Mouse (Mus musculus) ES-E14 (cell line): ENCODE results near the gene Ltbp2.

ENCODE experiments used
- MAFK ChIP-seq: IDR thresholded peaks from 2 replicates; pipeline ENCODE4 v1.6.1; 2014; ENCODE audit warnings: mild to moderate bottlenecking, low read depth, low read length, inconsistent platforms; ENCODE audit not compliant: insufficient read depth
- ZNF384 ChIP-seq: IDR thresholded peaks from 2 replicates; pipeline ENCODE4 v1.6.1; 2012; ENCODE audit warnings: low read depth, low read length, inconsistent platforms

- TF ChIP-seq MAFK (no peak), ZNF384 (no peak)
Observed at GRCm38 (mm10) chr12:84811510-84811909, 64.8 kb downstream of the Ltbp2 start.
